Mouse (Mus musculus) urinary bladder, postnatal 36 days (tissue): Measurements from ENCODE around the gene Acot12.

Experiments used
- DNase-seq, 2 experiments: peaks; one replicate each; pipeline ENCODE4 v3.0.0; 2022; ENCODE audit warnings: low spot score in 2 of 2, mixed read lengths in 1 of 2

Gene Acot12

DNA sequence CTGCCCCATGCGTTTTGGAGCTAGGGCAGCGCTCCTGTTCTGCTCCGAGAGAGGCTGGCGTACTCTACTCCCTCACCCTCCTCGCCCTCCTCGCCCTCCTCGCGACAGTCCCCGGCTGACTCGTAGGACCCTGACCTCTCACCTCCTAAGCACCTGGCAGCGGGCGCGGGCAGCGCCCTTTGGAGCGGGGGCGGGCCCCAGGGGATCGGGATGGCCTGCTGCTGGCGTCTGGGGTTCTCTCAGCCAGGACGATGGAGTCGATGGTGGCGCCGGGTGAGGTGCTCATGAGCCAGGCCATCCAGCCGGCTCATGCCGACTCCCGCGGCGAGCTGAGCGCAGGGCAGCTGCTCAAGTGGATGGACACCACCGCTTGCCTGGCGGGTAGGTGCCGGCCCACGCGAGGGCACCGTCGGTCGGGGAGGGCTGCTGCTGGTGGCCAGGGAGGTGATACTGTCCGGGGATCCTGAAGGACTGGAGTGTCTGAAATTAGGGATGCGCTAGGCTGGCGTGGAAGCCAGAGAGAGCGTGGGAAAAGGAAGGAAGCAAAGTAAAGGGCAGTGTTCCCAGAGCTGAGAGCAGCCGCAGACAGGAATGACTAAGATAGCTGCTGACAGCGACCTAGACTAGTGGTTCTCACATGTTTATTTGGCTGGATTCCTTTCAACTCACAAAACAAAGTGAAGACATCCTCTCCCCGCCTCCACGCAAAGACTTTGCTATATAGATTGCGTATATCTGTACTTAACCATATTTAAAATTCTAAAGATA is at the start of gene Acot12:
Gene Acot12, plus strand, starts transcription at position 233 of the 768 bp plus-strand sequence.
- DNase-seq, result peak in 1 of 2 experiments; percentile 6

DNA sequence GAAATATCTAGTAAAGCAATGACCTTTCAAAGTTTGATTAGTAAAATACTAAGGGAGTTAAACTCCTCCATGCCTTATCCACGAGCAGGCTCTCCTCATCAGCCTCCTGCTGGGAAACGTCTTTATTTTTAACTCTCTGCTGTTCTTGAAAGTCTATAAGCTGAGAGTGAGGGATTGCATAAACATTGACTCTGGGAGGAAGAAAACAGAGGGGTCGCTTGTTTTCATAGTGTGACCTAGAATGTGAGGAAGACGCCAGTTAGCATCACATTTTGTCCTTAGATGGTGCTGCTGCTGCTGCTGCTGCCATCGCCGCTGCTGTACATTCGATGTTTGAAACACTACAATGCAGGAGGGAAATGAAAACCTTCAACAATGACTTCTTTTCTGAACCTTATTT is 47.7 kb upstream of the Acot12 start:
- no peak for DNase-seq

DNA sequence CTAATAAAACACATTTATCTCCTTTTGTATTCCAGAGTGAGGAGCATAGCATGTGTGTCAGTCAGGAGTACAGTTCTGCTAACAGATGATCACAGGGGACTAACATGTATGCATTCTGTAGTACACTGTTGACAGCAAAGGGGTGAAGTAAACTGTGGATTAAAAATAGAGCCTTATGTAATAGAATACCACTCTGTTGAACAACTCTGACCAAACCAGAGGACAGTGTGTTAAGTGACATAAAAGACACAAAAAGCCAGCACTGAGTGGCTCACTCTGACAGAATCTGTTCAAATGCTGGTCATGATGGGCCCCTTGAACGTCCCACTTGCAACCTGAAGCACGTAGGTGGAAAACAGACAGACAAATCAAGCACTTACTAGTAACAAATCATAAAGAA is 45.9 kb upstream of the Acot12 start:
- DNase-seq, result no peak

GRCm38 (mm10) chr13:91696109-91696645 is 45.1 kb upstream of the Acot12 start:
- peak in 1 of 2 experiments; percentile 11 for DNase-seq

DNA sequence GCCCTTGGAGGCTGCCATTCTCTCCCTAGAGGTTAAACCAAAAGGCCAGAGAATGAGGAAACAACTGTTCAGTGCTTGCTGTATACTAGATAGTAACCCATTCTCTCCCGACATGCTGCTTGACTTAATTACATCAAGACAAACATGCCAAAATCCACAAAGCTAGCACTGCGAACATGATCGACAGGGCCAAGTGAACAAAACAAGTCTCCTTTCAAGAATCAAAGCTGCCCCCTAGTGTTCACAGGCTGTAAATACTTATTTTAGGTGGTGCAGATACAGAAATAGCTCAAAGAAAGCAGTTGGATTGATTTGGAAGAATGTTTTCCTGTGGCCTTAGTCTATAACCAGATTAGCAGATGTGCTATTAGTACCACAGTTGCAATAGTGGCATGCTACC is 44.3 kb upstream of the Acot12 start:
- DNase-seq, result no peak

DNA sequence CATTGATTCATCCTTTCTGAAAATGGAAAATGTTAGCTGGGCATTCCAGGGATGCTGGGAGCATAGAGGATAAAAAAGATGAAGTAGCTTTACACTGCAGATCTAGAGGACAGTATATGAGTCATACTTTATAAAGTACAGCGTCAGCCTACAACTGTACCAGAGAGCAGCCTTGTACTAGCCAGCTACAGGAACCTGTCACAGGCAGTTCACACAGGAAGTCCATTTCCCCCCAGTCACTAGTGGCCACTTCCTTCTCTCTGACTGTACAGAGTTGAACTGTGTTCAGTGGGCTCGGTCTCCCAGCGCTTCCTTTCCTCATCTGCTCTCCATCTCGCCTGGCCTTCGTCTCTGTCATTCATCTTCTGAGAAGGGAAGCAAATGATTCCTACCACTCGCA is 39.0 kb upstream of the Acot12 start:
- DNase-seq, result no peak

- DNase-seq, result no peak
Measured at GRCm38 (mm10) chr13:91719487-91719886, 21.8 kb upstream of the Acot12 start.

- DNase-seq, result no peak
Measured at GRCm38 (mm10) chr13:91723108-91723735, 18.1 kb upstream of the Acot12 start.

GRCm38 (mm10) chr13:91723736-91724119 is 17.6 kb upstream of the Acot12 start:
- no peak for DNase-seq

- no peak for DNase-seq
Measured at GRCm38 (mm10) chr13:91724211-91724610, 17.1 kb upstream of the Acot12 start.

DNA sequence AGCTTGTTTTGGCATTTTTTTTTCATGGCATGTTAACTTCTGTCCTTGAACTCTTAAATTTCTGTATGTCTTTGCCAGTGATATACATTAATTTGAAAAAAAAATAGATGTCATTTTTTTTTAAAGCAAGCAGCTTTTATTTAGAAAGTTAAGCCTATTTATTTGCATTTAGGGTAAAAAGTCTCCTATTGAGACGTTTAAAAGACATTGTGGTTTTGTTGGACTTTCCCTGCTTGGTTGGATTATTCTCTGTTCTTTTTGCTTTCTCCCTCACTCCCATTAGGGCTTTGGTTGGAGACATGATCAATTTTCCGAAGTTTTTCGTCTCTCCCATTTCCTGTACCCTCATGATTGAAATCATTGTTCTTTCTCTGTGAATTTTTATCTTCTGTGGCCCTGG is 16.2 kb upstream of the Acot12 start:
- no peak for DNase-seq

GRCm38 (mm10) chr13:91727899-91728298 is 13.4 kb upstream of the Acot12 start:
- no peak for DNase-seq

DNA sequence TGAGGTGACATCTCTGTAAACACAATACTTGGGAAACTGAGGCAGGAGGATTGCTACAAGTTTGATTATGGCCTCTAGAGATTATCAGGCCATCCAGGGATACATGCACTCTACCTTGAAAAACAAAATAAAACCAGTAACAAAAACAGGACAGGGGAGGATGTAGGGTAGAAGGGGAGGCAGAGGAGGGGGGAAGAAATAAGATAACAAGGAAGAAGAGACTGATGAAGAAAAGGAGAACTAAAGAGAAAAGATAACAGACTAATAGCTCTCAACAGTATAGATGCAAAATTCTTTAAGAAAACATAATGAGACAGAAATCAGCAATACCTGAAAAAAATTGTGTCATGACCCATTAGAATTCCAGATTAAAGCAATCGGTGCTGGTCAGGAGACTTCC is 4.1 kb upstream of the Acot12 start:
- DNase-seq, result no peak

DNA sequence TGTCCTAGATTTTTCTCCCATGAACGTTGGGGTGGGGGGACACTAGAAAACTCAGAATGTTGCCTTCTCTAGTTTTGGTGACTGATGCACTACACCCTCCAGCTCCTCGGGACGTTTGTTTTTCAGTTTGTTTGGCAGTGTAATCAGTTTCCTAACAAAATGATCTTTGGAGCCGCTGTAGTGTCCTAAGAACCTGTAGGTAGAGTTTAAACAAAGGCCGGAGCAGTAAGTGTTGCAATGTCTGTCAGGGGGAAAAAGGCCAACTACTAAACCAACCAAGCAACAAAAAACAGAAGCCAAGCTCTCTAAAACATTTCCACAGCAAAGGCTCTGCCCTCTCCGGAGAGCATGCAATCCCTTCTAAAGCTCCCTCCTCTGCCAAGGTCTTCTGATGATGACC is 461 bp upstream of the Acot12 start:
- DNase-seq, result no peak

GRCm38 (mm10) chr13:91743180-91743579 is 1.9 kb downstream of the Acot12 start:
- DNase-seq, result no peak

GRCm38 (mm10) chr13:91746470-91746869 is 5.2 kb downstream of the Acot12 start:
- DNase-seq, result no peak

GRCm38 (mm10) chr13:91748401-91748800 is 7.1 kb downstream of the Acot12 start:
- no peak for DNase-seq

- no peak for DNase-seq
Measured at GRCm38 (mm10) chr13:91749981-91750380, 8.7 kb downstream of the Acot12 start.

GRCm38 (mm10) chr13:91753724-91754123 is 12.4 kb downstream of the Acot12 start:
- no peak for DNase-seq

DNA sequence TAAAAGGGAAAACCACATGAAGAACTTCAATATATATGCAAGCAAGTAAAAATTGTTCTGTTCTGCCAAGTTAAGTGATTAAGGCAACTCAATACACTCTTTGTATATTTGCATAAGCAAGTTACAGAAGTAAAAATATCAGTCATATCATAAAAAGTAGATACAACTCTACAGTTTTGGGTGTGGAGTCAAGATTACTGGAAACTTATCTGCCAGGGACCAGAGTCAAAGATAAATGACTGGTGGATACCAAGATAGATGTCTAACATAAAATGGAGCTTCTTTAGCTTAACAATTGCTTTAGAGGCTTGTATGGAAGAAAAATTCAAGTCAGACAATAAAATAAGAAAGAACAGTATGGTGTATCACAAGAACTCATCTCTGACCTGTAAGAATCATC is 13.4 kb downstream of the Acot12 start:
- no peak for DNase-seq

GRCm38 (mm10) chr13:91756230-91756629 is 14.9 kb downstream of the Acot12 start:
- no peak for DNase-seq

GRCm38 (mm10) chr13:91758316-91759048 is 17.2 kb downstream of the Acot12 start:
- no peak for DNase-seq
